Mouse (Mus musculus): ENCODE results near the gene Gsx2.

Gsx2 gene

GRCm38 (mm10) chr5:75074537-75075382 is 641 bp upstream of the Gsx2 start:
- no peak for ATAC-seq (ENCODE audit: insufficient number of reproducible peaks, low FRiP score, low TSS enrichment)

DNA sequence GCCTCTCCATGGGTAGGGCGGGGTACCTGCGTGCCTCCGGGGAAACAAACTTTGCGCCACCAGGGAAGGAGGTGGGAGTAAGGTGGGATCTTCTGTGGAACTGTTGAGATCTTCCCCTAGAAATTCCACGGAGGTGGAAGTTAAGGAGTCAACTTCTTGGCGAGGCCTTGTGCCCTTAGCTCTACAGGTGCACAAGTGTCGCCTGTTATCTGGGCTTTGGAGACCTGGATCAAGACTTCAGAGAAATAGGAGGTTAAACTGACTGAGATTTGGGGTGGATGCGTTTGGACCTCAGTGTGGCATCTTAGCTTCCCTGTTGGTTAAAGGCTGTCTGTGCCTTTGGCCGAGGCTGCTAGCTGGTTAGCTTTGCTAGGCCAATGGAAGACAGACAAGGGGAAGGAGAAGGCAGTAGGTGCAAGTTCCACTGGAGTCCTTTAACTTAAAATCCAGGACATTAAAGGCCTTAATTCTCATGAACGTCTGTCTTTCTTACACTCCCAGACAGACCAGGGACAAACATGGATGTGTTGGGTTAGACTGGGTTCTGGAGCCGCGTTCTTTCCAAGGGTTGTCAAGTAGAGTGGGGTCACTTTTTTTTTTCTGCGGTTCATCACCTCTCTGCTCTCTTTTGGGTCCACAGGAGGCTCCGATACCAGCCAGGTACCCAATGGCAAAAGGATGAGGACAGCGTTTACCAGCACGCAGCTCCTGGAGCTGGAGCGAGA is 1.1 kb downstream of the Gsx2 start:
- ATAC-seq (ENCODE audit: insufficient number of reproducible peaks, low FRiP score, low TSS enrichment) = no peak

DNA sequence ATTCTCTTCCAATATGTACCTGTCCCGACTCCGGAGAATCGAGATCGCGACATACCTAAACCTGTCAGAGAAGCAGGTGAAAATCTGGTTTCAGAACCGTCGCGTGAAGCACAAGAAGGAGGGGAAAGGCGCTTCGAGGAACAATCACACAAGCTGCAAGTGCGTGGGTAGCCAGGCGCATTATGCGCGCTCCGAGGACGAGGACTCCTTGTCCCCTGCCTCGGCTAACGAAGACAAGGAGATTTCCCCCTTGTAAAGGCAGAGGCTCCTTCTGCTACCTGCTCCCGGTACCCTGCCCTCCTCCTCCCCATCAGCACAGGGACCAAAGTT is 1.6 kb downstream of the Gsx2 start:
- no peak for ATAC-seq (ENCODE audit: insufficient number of reproducible peaks, low FRiP score, low TSS enrichment)

- ATAC-seq (ENCODE audit: insufficient number of reproducible peaks, low FRiP score, low TSS enrichment) = no peak
These were observed 4.2 kb downstream of the Gsx2 start for GRCm38 (mm10) chr5:75079564-75079963.

GRCm38 (mm10) chr5:75082439-75082838 is 7.0 kb downstream of the Gsx2 start:
- ATAC-seq (ENCODE audit: insufficient number of reproducible peaks, low FRiP score, low TSS enrichment) = no peak

- no peak for ATAC-seq (ENCODE audit: insufficient number of reproducible peaks, low FRiP score, low TSS enrichment)
These were observed 7.7 kb downstream of the Gsx2 start for GRCm38 (mm10) chr5:75083061-75083460.

GRCm38 (mm10) chr5:75083591-75084392 is 8.4 kb downstream of the Gsx2 start:
- ATAC-seq (ENCODE audit: insufficient number of reproducible peaks, low FRiP score, low TSS enrichment) = no peak

GRCm38 (mm10) chr5:75084393-75084870 is 9.0 kb downstream of the Gsx2 start:
- no peak for ATAC-seq (ENCODE audit: insufficient number of reproducible peaks, low FRiP score, low TSS enrichment)

- no peak for ATAC-seq (ENCODE audit: insufficient number of reproducible peaks, low FRiP score, low TSS enrichment)
These were observed 9.6 kb downstream of the Gsx2 start for GRCm38 (mm10) chr5:75084871-75085520.

DNA sequence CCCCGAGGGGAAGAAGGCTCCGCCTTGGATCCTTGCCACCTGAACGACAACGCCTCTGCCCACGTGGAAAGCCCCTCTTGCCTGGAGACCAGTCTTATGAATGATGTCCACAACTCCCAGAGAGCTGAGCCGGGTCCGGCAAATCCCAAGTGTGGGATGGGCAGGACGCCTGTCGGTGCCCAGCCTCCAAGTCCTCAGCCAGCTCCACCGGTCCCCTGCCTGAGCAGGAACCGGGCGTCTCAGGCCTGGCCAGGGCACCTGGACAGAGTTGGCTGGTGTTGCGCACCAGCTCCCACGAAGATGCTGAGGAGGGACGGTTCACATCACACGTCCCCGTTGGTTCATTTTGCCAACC is 10.1 kb downstream of the Gsx2 start:
- no peak for ATAC-seq (ENCODE audit: insufficient number of reproducible peaks, low FRiP score, low TSS enrichment)

GRCm38 (mm10) chr5:75085906-75086305 is 10.5 kb downstream of the Gsx2 start:
- ATAC-seq (ENCODE audit: insufficient number of reproducible peaks, low FRiP score, low TSS enrichment) = no peak

DNA sequence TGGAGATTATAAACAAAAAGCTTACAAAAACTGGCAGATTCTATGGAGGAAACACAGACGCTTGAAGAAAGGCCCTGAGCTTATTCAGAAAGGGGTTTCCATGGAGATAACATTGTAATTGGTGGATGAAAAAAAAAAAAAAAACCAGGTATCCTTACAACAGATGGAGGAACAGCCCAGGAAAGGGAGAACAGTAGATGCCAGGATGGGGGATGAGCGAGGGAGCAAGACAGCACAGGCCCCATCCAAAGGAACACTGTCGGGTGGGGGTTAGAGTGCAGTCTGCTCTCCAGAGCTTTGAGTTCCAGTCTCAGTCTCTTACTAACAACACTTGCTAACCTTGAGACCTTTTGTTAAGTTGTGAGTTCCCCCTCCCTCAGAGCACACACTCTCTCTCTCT is 31.1 kb downstream of the Gsx2 start:
- ATAC-seq (ENCODE audit: insufficient number of reproducible peaks, low FRiP score, low TSS enrichment) = no peak

DNA sequence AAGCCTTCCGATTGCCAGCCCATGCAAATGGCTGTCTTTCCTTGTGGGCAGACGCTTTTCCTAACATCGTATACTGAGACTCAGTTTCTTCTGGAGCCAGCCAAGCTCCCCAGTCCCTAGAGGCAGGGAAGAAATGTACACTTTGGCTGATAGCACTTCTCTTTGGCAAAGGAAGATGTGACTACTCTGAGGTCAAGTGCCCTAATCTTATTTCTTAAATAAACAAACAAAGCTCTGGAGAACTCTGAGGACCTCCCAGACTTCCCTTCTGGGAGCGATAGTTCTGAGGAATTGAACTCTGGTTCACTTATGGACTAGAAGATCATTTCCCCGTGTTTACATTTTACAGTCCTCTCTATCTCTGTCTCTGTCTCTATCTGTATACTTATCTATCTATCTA is 34.0 kb downstream of the Gsx2 start:
- ATAC-seq (ENCODE audit: insufficient number of reproducible peaks, low FRiP score, low TSS enrichment) = no peak

DNA sequence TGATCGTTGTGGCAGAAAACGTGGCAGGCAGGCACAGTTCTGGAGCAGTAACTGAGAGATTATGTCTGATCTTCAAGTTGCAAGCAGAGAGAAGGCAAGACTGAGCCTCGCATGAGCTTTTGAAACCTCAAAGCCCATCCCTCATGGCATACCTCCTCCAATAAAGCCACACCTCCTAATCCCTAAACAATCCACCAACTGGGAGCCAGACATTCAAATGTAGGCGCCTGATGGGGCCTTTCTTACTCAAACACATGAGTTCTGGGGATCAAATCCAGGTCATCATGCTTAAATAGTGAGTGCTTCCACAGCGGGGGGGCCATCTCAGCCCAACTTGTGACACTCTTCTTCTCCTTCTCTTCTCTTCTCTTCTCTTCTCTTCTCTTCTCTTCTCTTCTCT is 36.4 kb downstream of the Gsx2 start:
- ATAC-seq (ENCODE audit: insufficient number of reproducible peaks, low FRiP score, low TSS enrichment) = no peak

DNA sequence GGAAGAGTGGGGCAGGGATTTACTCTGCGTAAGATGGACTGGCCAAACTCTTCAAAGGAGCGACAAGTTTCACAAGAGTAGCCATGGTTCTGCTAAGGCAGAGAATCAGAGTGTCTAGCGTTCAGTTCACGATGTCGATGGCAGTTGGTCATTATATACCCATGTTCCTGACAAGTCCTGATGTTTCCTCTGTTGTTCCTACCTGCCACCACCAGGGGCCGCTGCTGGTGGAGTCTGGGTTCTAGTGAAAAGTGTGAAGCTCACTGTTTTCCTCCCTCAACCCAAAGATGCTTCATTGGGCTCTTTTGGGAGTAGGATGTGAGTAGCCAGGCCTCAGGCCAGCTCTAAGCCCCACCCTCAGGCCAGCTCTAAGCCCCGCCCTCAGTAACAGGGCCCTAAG is 43.4 kb downstream of the Gsx2 start:
- no peak for ATAC-seq (ENCODE audit: insufficient number of reproducible peaks, low FRiP score, low TSS enrichment)

GRCm38 (mm10) chr5:75121646-75122045 is 46.2 kb downstream of the Gsx2 start:
- no peak for ATAC-seq (ENCODE audit: insufficient number of reproducible peaks, low FRiP score, low TSS enrichment)
